Mouse (Mus musculus) heart, embryonic 11.5 days (tissue): ENCODE measurements at regions not wholly inside any gene's neighbourhood (a gene's known extent, or its start where the extent isn't known, plus 50 kb on each side); places are given as distances from the start of the nearest gene placed in this dataset.

Source experiments
- ATAC-seq: fragments of 200-750 bp; cut with Nextera tagmentation; replicated peaks from 2 replicates; pipeline ENCODE4 v1.8.0; 2017; ENCODE audit warnings: moderate library complexity; ENCODE audit not compliant: insufficient number of reproducible peaks, low FRiP score, low TSS enrichment
- H3K27ac ChIP-seq: fragments of 300-500 bp; sonication (generic); 2 replicates; pipeline ENCODE4 v1.5.1; 2014; ENCODE audit warnings: mild to moderate bottlenecking, low read depth, low read length
- H3K27me3 ChIP-seq: fragments of 300-500 bp; sonication (generic); 2 replicates; pipeline ENCODE4 v1.6.1; 2014; ENCODE audit warnings: mild to moderate bottlenecking, low read length, mixed read lengths; ENCODE audit not compliant: control insufficient read depth, insufficient read depth
- H3K36me3 ChIP-seq: fragments of 300-500 bp; sonication (generic); 2 replicates; pipeline ENCODE4 v1.6.1; 2014; ENCODE audit warnings: mild to moderate bottlenecking, low read length, moderate library complexity, mixed read lengths; ENCODE audit not compliant: control insufficient read depth, insufficient read depth
- H3K4me1 ChIP-seq: fragments of 300-500 bp; sonication (generic); 2 replicates; pipeline ENCODE4 v1.6.1; 2014; ENCODE audit warnings: low read length; ENCODE audit not compliant: control insufficient read depth, insufficient read depth
- H3K4me2 ChIP-seq: fragments of 300-500 bp; sonication (generic); 2 replicates; pipeline ENCODE4 v1.6.1; 2014; ENCODE audit warnings: mild to moderate bottlenecking, moderate library complexity
- H3K4me3 ChIP-seq: fragments of 300-500 bp; sonication (generic); 2 replicates; pipeline ENCODE4 v1.5.1; 2014; ENCODE audit warnings: low read depth, low read length
- H3K9ac ChIP-seq: fragments of 300-500 bp; sonication (generic); 2 replicates; pipeline ENCODE4 v1.6.1; 2014; ENCODE audit warnings: mild to moderate bottlenecking, low read depth, low read length, moderate library complexity
- H3K9me3 ChIP-seq: fragments of 300-500 bp; sonication (generic); replicated peaks from 2 replicates; pipeline ENCODE4 v1.6.1; 2016; ENCODE audit warnings: low read length; ENCODE audit not compliant: control insufficient read depth
- WGBS: fragments of 180-500 bp; shearing (Covaris S2); extraction: QIAGEN DNeasy Blood & Tissue Kit; methylation state at CpG from one replicate; pipeline ENCODE4 v1.1.7; 2014; ENCODE audit not compliant: insufficient replicate concordance; 5-methylcytosine and 5-hydroxymethylcytosine counted together

GRCm38 (mm10) chr7:125262672-125263365 is 181.7 kb upstream of the Kdm8 start:
- Histone ChIP-seq H3K27me3 (no peaks in the 10 kb centered on the region), H3K4me1 (no peaks in the 10 kb centered on the region), H3K4me2 (no peak overlapping the region), H3K4me3 (no peak overlapping the region), H3K9me3 (no peaks in the 10 kb centered on the region), H3K9ac (no peak overlapping the region), H3K27ac (no peak overlapping the region), H3K36me3 (no peaks in the 10 kb centered on the region)
- 67% methylated on average over 12 of the region's 12 CpGs for WGBS
- no peak for ATAC-seq

GRCm38 (mm10) chr7:125263756-125264155 is 180.7 kb upstream of the Kdm8 start:
- ATAC-seq: no peak
- H3K9ac ChIP-seq: no peak overlapping the region
- H3K27me3 ChIP-seq: no peaks in the 10 kb centered on the region
- H3K4me2 ChIP-seq: no peak overlapping the region
- H3K4me3 ChIP-seq: no peak overlapping the region
- H3K9me3 ChIP-seq: no peaks in the 10 kb centered on the region
- H3K27ac ChIP-seq: no peak overlapping the region
- no peaks in the 10 kb centered on the region for H3K4me1 ChIP-seq
- H3K36me3 ChIP-seq: no peaks in the 10 kb centered on the region
- 62% methylated on average over 2 of the region's 2 CpGs for WGBS

GRCm38 (mm10) chr7:125270711-125271110 is 173.8 kb upstream of the Kdm8 start:
- H3K4me3 ChIP-seq: no peak overlapping the region
- ATAC-seq: 0 out of 2 replicates have a peak, but pooled peaks have one; percentile 10

GRCm38 (mm10) chr7:125271356-125271755 is 173.1 kb upstream of the Kdm8 start:
- 82% methylated on average over 4 of the region's 4 CpGs for WGBS
- Histone ChIP-seq H3K4me3 (no peak overlapping the region), H3K4me2 (no peak overlapping the region), H3K27ac (no peak overlapping the region), H3K27me3 (no peaks in the 10 kb centered on the region), H3K36me3 (no peaks in the 10 kb centered on the region), H3K4me1 (no peaks in the 10 kb centered on the region), H3K9me3 (no peaks in the 10 kb centered on the region), H3K9ac (no peak overlapping the region)
- ATAC-seq: no peak

More at GRCm38 (mm10) chr7:125270711-125271110, 173.8 kb upstream of the Kdm8 start:
- no peaks in the 10 kb centered on the region for H3K9me3 ChIP-seq
- H3K27me3 ChIP-seq: no peaks in the 10 kb centered on the region
- WGBS: 43% methylated on average over 3 of the region's 3 CpGs
- H3K27ac ChIP-seq: no peak overlapping the region
- H3K4me1 ChIP-seq: no peaks in the 10 kb centered on the region
- no peak overlapping the region for H3K4me2 ChIP-seq
- no peak overlapping the region for H3K9ac ChIP-seq
- H3K36me3 ChIP-seq: no peaks in the 10 kb centered on the region

- Histone ChIP-seq H3K9me3 (no peaks in the 10 kb centered on the region), H3K27me3 (no peaks in the 10 kb centered on the region), H3K9ac (no peak overlapping the region), H3K4me3 (no peak overlapping the region), H3K36me3 (no peaks in the 10 kb centered on the region), H3K27ac (no peak overlapping the region), H3K4me1 (no peaks in the 10 kb centered on the region), H3K4me2 (no peak overlapping the region)
- 67% methylated on average over 3 of the region's 3 CpGs for WGBS
- ATAC-seq: no peak
These were observed 163.1 kb upstream of the Kdm8 start for GRCm38 (mm10) chr7:125281371-125281770.

- Histone ChIP-seq H3K4me2 (no peak overlapping the region), H3K27me3 (no peaks in the 10 kb centered on the region), H3K9me3 (no peaks in the 10 kb centered on the region), H3K4me1 (no peaks in the 10 kb centered on the region), H3K4me3 (no peak overlapping the region), H3K27ac (no peak overlapping the region), H3K9ac (no peak overlapping the region), H3K36me3 (no peaks in the 10 kb centered on the region)
- 61% methylated on average over 2 of the region's 2 CpGs for WGBS
- ATAC-seq: no peak
These were observed 149.2 kb upstream of the Kdm8 start for GRCm38 (mm10) chr7:125295226-125295625.

GRCm38 (mm10) chr7:125308433-125308832 is 136.0 kb upstream of the Kdm8 start:
- Histone ChIP-seq H3K36me3 (no peaks in the 10 kb centered on the region), H3K27ac (no peak overlapping the region), H3K27me3 (no peaks in the 10 kb centered on the region), H3K9me3 (no peaks in the 10 kb centered on the region), H3K9ac (no peak overlapping the region), H3K4me2 (no peak overlapping the region), H3K4me1 (no peaks in the 10 kb centered on the region), H3K4me3 (no peak overlapping the region)
- ATAC-seq: no peak
- WGBS: 82% methylated on average over 3 of the region's 3 CpGs

GRCm38 (mm10) chr7:125310971-125311370 is 133.5 kb upstream of the Kdm8 start:
- Histone ChIP-seq H3K4me3 (no peak overlapping the region), H3K9ac (no peak overlapping the region), H3K27me3 (no peaks in the 10 kb centered on the region), H3K36me3 (no peaks in the 10 kb centered on the region), H3K27ac (no peak overlapping the region), H3K9me3 (no peaks in the 10 kb centered on the region), H3K4me2 (no peak overlapping the region), H3K4me1 (no peaks in the 10 kb centered on the region)
- ATAC-seq: no peak
- WGBS: 77% methylated on average over 4 of the region's 4 CpGs

- no peak overlapping the region for H3K27ac ChIP-seq
- no peaks in the 10 kb centered on the region for H3K9me3 ChIP-seq
- no peak overlapping the region for H3K4me3 ChIP-seq
- no peaks in the 10 kb centered on the region for H3K36me3 ChIP-seq
- no peaks in the 10 kb centered on the region for H3K4me1 ChIP-seq
- ATAC-seq: no peak
- no peaks in the 10 kb centered on the region for H3K27me3 ChIP-seq
- 77% methylated on average over 3 of the region's 3 CpGs for WGBS
- H3K4me2 ChIP-seq: no peak overlapping the region
- H3K9ac ChIP-seq: no peak overlapping the region
These were observed 130.9 kb upstream of the Kdm8 start for GRCm38 (mm10) chr7:125313604-125314003.
